Mouse (Mus musculus): ENCODE data around the gene Rnf167.

DNA sequence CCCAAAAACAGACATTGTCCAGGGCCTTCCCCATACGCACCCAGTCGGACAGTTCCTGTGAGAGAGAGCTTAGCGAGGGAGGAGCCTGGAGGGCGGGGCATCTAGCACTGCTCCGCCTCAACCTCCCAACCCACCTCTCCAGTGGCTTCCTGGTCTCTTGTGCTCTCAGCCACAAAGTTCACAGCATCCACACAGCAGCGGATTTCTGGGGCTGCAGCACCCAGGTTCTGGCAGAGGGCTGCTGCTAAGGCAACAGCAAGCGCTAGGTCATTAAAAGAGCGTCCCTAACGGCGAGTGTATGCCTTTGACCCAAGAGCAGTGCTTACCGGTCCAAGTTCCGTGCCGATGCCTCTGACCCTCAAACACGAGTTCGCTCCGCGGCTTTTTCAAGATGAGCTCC, 32.0 kb upstream of the Rnf167 start:
- no peak for TF ChIP-seq CTCF (conservative IDR thresholded peaks at IDR 0.05; ENCODE audit: low read length)
- no peak for TF ChIP-seq POU5F1 (IDR thresholded peaks at IDR 0.05; ENCODE audit: borderline replicate concordance, low read length)
